Mouse (Mus musculus) forelimb bud, embryonic 11.5 days (tissue): ENCODE measurements around the gene Srsf6.

Experiments
- DNase-seq: peaks from one replicate; pipeline ENCODE4 v3.0.0-alpha.2; 2012; ENCODE audit warnings: low read depth, low spot score

The Srsf6 gene

DNA sequence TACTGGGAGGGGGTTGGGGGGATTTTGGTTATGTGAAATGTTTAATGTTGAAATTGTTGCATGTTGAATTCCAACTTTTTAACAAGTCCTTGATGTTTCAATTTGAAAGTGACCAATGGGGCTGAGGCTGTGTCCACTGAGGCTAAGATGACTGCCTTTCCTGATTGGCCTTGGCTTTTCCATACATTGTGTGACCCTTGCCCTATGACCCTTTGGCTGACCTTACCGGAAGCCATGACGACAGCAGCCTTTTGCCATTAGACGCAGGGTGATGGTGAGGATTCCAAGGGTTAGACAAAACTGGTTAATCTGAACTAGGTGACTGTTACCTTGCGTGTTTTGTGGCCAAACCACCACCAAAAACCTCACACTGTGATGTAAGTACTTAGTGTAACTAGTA, 1.4 kb downstream of the Srsf6 start:
- no peak for DNase-seq

DNA sequence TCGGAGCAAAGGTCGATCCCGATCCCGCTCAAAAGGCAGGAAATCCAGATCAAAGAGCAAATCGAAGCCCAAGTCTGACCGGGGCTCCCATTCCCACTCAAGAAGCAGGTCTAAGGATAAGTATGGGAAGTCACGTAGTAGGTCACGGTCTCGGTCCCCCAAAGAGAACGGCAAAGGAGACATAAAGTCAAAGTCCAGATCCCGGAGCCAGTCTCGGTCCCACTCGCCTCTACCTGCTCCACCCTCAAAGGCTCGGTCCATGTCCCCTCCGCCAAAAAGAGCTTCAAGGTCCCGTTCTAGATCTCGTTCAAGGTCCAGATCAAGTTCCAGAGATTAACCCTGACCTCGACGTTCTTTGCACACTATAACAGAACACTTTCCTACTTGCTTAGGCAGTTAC, 3.1 kb downstream of the Srsf6 start:
- no peak for DNase-seq

DNA sequence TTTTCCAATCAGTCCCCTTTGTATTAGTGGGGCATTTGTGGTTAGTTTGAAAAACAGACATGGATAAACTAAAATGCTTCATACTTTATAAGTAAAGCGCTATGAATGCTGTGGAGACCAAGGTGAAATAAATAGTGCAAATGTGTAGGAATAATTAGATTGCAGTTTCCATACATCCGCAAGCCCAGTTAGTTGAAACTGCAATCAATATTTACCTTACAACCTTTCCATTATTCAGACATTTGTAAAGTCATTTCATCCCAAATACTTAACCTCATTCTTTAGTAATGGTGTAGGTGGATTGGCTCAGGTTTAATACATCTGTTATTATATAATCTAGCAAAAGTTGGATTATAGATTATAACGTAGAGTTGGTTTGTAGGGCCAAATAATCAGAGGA, 4.4 kb downstream of the Srsf6 start:
- no peak for DNase-seq

DNA sequence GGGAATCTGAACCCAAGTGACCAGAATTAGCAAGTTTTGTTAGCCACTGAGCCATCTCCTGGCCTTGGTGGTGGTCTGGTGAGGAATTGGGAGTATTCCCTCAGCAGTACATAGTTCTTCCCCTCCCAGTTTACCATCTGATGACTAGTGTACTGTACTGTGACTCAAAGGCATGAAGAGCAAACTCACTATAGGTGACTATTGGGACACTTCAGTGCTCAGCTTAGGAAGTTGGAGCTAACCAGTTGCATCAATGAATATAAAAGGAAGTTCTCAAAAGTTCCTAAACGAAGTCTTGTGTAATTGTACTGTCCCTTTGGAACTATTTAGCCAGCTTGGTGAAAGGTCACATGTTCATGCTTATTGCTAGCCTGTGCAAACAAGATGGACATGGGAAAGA, 8.2 kb downstream of the Srsf6 start:
- DNase-seq, result no peak

DNA sequence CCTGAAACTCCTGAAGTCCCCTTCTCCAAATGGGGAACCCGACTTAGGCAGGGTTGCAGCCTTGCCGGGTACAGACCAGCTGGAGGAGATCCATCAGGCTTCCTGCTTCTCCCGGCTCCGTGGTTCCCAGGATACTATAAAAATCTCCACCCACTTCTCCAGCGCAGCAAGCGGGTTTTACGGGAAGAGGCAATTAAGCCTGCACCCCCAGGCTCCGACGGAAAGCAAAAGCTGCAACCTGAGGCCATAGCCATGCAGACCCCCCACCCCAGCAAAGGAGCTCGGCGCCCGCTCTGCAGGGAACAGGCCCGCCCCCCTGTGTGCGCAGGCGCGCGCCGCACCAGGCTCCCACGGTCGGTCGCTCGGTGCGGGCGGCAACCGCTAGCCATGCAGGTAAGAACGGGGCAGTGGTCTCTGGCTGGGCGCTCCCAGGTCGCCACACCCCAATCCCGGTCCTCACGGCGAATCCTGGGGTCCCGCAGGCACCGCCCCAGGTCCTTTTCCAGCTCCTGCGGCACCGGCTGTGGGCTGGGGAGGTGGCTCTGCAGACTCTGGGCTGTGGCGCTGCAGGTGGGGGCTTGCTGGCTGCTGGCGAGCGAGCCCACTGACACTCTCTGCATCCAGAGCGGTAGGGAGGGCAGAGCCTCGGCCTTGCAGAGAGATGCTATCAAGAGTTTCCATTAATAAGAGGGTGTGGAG, 12.0 kb downstream of the Srsf6 start, which contains the start of gene L3mbtl1:
TSS of gene L3mbtl1 (plus strand) at position 325 of the 699 bp plus-strand sequence.
- DNase-seq, result peak; percentile 18

DNA sequence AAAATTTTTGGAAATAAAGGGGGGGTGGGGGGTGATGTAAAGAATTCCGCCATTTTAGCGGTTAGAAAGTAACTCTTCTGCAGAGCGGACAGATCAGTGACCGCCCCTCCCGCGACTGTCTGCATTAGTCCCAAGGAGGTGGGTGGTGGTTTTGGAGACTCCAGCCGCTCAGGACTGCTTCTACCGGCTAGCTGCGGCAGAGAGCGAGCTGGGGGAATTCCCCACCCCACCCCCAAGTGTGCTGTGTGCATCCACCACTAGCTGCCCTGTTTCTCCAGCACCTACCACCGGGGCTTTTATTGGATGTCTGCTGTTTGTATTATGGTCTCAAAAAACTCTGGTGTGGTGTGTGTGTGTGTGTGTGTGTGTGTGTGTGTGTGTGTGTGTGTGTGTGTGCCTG, 12.6 kb downstream of the Srsf6 start:
- no peak for DNase-seq

DNA sequence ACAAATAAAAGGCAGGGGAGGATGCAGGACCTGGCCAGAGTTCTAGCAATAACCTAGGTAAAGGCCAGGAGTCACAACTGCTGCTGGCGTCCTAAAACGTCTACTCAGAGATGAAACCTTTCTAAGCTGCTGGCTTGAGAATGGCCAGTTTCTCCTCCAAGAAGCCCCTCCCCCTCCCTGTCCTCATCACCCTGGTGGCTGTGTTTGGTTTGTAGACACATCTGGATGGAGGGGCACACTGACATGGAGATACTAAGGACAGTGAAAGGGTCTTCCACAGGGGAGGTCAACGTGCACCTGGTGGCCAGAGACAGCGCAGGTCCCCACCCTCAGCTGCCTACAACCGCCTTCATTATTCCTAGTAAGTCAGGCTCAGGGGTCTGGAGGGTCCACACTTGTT, 15.6 kb downstream of the Srsf6 start:
- no peak for DNase-seq

DNA sequence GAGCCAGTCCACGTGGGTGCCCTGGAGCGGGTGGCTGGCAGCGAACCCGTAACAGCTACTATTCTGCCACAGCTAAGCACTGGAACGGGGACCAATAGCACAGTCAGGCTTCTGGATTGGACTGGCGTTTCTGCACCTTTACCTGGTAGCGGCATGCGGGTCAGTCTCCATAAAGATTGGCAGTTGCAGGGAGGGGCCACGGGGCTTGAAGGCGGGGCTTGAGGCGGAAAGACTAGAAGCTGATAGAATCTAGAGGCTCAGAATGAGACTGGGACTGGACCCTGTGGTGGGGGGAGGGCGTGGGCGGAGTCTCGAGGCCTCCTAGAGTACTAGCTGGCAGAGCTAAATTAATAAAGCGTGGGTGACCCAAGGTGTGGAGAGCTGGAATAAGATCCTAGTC, 16.4 kb downstream of the Srsf6 start:
- DNase-seq, result no peak

DNA sequence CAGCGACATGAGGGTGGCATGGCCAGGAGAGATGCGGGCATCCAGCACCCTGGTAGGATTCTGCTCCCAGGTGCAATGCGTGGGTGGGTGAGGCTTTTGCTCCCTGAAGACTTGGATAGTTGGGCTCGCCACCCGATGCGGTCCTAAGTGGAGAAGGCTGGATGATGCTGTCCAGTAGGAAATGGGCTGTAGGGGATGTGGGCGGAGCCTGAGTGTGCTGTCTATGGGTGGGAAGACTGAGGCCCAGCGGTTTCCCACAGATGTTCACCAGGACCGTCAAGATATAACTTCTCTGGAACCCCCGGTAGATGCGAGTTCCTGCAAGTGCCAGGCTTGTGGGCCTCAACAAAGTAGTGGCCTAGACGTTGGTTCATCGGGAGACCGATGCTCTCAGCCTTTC, 16.9 kb downstream of the Srsf6 start:
- DNase-seq, result no peak

DNA sequence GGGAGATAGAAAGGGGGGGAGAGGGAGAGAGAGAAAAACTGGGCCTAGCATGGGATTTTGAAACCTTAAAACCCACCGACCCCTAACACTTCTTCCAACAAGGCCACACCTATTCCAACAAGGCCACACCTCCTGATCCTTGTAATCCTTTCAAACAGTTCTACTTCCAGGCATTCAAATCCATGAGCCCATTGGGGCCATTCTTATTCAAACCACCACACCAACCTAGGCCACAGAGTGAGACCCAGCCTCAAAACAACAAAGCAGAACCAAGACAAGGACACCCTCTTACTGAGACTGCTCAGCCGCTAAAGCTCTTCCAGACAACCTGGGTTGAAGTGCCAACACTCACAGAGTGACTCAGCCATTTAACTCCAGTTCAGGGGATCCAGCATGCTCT, 19.4 kb downstream of the Srsf6 start:
- DNase-seq, result no peak

DNA sequence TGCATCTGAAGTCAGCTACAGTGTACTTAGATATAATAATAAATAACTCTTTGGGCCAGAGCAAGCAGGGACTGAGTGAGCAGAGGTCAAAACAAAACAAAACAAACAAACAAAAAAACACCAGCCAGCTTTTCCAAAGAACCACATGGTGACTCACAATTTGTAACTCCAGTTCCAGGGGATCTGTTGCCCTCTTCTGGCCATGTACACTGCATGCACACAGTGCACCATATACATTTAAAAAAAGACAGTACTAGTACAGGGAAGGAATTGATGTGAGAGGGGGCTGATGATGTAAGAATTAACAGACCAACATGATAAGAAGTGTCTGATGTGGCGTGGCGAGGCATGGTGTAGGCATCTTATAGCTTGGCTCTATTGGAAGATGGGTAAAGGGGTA, 25.5 kb downstream of the Srsf6 start:
- DNase-seq, result no peak

DNA sequence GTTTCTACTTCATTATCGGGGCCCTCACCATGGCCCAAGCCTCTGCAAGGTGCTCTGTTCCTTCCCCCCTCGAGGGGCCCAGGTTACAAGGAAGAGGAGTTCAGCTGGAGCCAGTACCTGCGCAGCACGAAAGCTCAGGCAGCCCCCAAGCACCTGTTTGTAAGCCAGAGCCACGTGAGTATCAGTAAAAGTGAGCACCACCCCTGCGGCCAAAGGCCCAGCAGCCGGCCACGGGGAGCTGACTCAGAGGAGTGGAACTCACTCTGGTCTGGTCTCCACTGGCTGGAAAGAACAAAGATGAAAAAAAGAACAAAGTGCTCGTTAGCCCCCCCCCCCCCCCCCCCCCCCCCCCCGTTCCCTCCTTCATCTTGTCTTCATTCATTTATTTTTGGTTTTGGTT, 30.0 kb downstream of the Srsf6 start:
- no peak for DNase-seq

DNA sequence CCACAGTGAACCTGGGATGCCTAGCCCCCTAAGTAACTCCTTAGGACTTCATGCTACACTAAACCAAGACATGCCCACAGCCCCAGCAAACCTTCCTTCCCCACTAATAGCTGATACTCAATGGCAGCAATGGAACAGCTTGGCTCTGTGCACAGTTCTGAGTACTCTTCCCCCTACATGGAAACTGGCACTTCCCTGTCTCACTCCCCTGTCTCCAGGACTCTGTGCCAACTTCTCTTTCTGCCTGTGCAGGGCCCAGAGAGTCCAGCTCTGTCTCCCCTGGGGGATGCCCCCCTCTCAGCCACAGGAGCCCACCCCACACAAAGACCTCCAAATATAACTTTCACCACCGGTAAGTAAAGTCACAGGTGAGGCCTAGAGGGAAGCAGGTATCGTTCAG, 35.4 kb downstream of the Srsf6 start:
- DNase-seq, result no peak

DNA sequence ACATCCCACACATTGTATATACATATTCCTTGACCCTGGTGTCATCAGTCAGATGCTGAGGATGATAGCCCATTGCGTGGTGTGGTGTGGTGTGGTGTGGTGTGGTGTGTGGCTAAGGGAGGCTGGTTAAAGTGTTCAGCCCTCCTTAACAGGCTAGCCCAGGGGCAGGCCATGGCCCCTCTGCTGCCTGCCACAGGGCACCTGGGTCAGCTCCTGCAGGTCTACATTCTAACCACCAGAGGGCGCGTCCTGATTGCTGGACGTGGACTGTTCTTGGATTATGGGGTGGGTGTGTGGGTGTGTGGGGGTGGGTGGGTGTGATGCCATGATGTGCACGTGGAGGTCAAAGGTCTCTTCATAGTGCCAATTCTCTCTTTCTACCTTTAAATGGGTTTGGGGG, 37.0 kb downstream of the Srsf6 start:
- peak; percentile 56 for DNase-seq

DNA sequence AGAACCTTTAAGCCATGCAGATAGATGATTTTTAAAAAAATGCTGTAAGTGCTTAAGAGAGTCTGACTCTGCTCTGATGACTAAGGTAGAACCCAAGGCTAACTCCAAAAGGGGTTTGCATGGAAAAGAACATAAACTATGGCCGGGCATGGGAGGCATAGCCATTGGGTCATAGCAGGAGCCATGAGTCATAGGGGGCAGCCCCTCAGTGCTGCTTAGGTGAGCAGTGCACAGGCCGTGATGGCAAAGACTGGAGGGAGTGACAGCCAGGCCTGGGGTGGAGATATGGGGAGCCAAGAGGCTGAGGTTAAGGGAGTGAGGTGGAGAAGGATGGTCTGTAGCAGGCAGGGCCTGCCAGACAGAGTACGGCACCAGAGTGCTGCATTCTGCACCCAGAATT, 37.8 kb downstream of the Srsf6 start:
- DNase-seq, result no peak

DNA sequence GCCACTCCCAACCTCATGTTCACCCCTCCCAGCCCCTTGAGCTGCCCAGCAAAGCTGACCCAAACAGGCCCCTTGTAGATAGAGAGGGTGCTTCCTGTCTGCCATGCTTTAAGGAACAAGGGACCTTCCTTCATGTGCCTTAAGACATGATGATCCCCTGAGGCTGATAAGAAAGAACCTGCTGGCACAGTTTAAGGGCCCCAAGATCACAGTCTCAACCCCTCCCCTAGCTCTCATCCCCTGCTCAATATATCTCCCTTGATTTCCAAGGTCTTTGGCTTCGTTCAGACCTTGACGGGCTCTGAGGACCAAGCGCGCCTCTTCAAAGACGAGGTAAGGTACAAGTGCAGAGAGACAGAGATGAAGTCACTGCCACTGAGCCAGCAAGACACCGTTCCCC, 39.6 kb downstream of the Srsf6 start:
- DNase-seq, result no peak

DNA sequence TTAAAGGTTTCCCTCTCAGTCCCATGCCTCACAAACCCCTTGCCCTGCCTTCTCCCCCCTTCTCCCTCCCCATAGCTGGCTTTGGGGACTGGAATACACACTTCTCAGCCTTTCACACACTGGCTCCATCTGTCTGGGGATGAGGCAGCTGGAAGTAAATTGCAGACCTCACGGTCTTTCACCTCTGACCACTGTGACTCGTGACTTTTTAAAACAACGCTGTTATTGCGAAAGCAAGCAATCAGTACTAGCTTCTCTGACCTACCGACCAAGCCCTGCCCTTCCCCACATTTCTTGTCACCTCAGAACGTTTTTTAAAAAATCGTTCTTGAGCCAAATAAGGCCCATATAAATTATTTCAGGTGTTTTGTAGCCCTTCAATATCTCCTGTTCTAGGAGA, 41.4 kb downstream of the Srsf6 start:
- peak; percentile 36 for DNase-seq

DNA sequence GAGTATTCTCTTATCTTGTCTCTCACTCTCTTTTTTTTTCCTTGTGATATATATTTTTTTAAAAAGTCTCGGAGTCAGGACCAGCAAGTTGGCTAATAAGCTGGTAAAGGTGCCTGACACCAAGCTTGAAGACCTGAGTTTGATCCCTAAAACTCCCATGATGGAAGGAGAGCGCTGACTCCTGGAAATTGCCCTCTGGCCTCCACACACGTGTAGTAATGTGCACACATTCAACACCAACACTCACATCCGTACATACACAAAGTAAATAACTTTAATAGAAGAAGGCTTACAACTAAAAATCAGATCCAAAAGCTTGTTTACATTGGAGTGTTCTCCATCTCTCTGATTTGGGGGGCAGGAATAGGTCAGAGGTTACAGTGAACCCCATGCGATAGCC, 41.9 kb downstream of the Srsf6 start:
- no peak for DNase-seq

DNA sequence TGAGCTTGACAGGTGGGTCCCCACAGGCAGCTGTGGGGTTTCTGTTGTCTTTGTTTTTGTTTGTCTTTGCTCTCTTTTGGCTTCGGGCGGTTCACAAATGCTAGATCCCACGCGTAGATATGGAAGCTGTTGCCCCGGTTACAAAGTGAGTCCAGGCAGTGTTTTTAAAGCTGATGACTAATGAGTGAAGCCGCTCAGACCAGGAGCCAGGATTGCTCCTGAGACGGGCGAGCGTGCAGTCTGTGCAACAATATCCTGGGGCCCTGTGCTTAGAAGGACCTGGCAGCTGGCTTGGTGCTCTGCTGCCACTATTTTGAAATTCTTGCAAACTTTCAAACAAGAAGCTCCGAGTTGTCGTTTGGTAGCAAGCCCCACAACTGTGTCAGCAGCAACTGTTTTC, 42.3 kb downstream of the Srsf6 start:
- DNase-seq, result no peak

DNA sequence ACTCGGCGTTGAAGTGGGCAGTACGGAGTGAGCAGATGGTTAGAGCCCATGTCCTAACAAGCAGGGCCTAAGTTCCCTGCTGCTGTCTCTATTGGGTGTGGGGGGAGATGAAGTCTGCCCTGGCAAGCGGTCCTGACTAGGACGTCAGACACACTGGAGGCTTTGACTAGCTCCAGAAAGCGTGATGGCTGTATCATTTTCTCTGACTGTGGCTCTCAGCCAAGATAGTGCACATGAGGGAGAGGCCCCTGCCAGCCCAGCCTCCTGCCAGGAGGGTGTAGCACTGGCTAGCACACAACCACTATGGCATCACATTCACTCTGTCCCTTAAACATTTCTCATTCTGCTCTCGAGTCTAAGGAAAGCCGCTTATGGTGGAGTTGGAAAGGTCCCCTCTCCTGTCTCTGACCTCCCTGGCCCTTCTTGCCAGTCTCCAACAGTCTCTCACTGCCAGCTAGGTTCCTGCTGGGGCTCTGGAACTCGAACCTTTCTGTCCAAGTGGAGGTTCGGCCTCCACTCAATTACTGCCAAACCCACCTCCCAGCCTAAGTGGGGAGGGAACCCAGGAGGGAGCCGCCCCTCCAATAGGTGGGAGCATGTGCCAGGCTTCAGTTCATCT, 43.9 kb downstream of the Srsf6 start:
- no peak for DNase-seq

DNA sequence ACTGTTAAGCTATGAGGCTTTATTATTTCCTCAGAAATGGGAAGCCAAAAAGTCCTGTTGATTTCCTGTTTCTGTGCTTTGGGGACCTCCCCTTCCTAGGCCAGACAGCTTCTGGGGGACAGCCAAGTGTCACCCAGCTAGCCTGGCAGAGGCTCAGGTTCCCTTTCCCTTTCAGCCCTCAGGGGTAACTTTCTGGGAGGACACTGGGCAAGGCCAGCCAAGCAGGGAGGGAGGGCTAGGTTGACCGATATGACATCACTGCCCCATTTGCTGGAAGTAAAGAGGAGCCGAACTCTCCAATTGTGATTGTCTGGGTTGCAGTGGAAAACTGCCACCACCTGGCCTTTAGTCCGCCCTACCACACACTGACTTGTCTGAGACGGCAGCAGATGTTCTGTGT, 44.7 kb downstream of the Srsf6 start:
- no peak for DNase-seq

DNA sequence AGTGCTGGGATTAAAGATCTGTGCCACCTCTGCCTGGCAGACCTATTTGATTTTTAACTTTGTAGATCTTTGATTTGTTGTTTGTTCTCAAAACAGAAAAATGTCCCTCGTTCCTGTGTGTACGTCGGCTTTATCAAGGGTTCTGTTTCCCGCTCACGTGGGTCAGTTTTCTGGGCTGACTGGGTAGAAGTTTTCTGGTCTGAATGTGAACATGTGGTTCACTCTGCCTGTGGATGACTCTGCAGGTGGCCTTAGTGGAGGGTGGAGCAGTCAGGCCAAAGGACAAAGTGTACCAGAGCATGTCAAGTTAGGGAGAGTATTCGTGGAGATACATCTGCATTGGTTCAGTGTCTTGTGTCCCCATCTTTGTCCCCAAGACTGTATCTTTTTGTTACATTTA, 53.1 kb downstream of the Srsf6 start:
- DNase-seq, result no peak

DNA sequence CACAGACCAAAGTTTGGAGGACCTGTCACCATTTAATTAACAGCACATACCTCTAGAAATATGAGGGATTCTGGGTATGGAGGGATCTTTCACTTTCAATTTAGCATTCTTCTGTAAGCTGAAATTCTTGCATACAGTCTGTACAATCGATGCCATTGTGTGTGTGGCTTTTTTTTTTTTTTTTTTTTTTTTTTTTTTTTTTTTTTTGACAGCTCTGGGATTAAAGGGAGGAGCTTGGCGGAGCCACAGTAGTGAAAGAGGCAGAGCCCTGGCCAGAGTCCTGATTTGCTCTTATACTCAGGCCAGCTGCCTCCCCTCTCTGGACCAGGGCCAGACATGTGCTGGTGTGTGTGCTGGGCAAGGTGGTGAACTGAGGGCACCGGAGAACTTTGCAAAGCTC, 54.6 kb downstream of the Srsf6 start:
- DNase-seq, result no peak
